Mouse (Mus musculus): ENCODE data around the gene Plekhg5. TPM values are rescaled to one million over a fixed set of nuclear protein-coding genes. Genes with fewer than 3 reads are reported as not detected.

The Plekhg5 gene
- polyA plus RNA-seq, 1 experiment from 2014 or later = 11.9 TPM

- H3K9ac ChIP-seq (ENCODE audit: low read length) = no peak overlapping the region
- H3K4me3 ChIP-seq (ENCODE audit: low read length) = no peak overlapping the region
- no peaks in the 10 kb centered on the region for H3K36me3 ChIP-seq (ENCODE audit: control insufficient read depth, insufficient read depth)
- peaks cover 16% of the 10 kb centered on the region for H3K4me1 ChIP-seq (ENCODE audit: control insufficient read depth, insufficient read depth, low read length)
- peaks cover 42% of the 10 kb centered on the region for H3K27me3 ChIP-seq (ENCODE audit: control insufficient read depth, insufficient read depth, low read length)
- H3K4me2 ChIP-seq (ENCODE audit: low read depth, low read length) = no peak overlapping the region
- H3K27ac ChIP-seq (ENCODE audit: low read length) = no peak overlapping the region
- H3K9me3 ChIP-seq (replicated peaks; ENCODE audit: control insufficient read depth, low read length) = no peaks in the 10 kb centered on the region
- ATAC-seq (replicated peaks; ENCODE audit: extremely low read depth, insufficient read depth, low FRiP score) = no peak
Measured at GRCm38 (mm10) chr4:152134507-152134906, 62.2 kb downstream of the Plekhg5 start.

DNA sequence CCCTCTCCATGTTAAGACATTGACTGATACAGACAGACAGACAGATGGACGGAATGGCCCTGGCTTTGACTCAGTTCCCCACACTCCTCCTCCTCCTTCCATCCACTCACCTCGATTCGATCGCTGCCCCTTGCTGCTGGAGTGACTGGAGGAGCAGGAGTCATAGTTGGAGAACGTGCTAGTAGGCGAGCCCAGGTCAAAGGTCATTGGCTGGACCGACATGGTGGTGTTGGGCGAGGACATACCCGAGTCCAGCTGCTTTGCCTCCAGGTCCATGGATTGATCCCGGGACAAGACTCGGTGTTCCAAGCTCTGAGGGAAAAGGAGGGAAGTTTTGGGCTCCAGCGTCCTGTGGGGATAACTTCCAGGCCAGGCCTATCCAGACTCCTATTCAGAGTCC, 63.1 kb downstream of the Plekhg5 start:
- peaks cover 34% of the 10 kb centered on the region for H3K27me3 ChIP-seq (ENCODE audit: control insufficient read depth, insufficient read depth, low read length)
- no peaks in the 10 kb centered on the region for H3K9me3 ChIP-seq (replicated peaks; ENCODE audit: control insufficient read depth, low read length)
- ATAC-seq (replicated peaks; ENCODE audit: extremely low read depth, insufficient read depth, low FRiP score) = no peak
- H3K36me3 ChIP-seq (ENCODE audit: control insufficient read depth, insufficient read depth) = no peaks in the 10 kb centered on the region
- no peak overlapping the region for H3K4me2 ChIP-seq (ENCODE audit: low read depth, low read length)
- WGBS = 80% methylated on average over 12 of the region's 12 CpGs
- no peak overlapping the region for H3K27ac ChIP-seq (ENCODE audit: low read length)
- H3K9ac ChIP-seq (ENCODE audit: low read length) = no peak overlapping the region
- H3K4me1 ChIP-seq (ENCODE audit: control insufficient read depth, insufficient read depth, low read length) = peaks cover 16% of the 10 kb centered on the region
- H3K4me3 ChIP-seq (ENCODE audit: low read length) = no peak overlapping the region

DNA sequence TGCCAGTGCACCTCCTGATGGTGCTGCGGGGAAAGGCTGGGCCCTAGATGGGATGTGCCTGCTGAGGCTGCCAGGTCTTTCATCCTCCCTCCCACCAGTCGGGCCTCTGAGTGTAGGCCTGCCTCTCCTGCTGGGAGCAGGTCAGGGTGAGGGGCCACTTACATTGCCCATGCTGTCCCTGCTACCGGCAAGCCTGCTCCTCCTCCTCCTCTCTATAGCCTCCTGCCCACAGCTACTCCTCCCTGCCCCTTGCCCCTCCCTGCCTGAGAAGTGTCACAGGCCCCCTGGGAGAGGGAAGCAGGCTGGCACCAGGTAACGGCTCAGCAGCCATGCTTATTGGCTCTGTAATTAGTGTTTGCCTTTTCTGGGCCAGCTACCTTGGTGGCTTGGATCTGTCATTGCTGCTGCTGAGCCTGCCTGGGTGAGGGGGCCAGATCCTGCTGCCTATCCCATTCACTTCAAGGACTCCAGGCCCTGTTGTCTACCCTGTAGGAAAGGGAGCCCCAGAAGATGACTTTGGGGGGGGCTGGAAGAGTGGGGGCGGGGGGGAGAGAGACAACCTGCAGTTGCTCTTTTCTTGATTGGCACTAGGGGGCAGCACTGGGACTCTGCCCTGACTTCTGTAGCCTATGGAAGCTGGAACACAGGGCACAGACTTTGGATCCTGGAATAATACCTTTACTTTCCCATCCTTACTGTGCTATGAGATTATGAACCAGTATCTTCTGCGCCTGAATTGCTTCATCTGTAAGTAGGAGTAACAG, 64.0 kb downstream of the Plekhg5 start:
- no peaks in the 10 kb centered on the region for H3K36me3 ChIP-seq (ENCODE audit: control insufficient read depth, insufficient read depth)
- H3K4me2 ChIP-seq (ENCODE audit: low read depth, low read length) = no peak overlapping the region
- peaks cover 12% of the 10 kb centered on the region for H3K4me1 ChIP-seq (ENCODE audit: control insufficient read depth, insufficient read depth, low read length)
- 38% methylated on average over 6 of the region's 6 CpGs for WGBS
- no peaks in the 10 kb centered on the region for H3K9me3 ChIP-seq (replicated peaks; ENCODE audit: control insufficient read depth, low read length)
- peaks cover 37% of the 10 kb centered on the region for H3K27me3 ChIP-seq (ENCODE audit: control insufficient read depth, insufficient read depth, low read length)
- no peak overlapping the region for H3K4me3 ChIP-seq (ENCODE audit: low read length)
- no peak overlapping the region for H3K27ac ChIP-seq (ENCODE audit: low read length)
- no peak overlapping the region for H3K9ac ChIP-seq (ENCODE audit: low read length)
- ATAC-seq (replicated peaks; ENCODE audit: extremely low read depth, insufficient read depth, low FRiP score) = no peak

DNA sequence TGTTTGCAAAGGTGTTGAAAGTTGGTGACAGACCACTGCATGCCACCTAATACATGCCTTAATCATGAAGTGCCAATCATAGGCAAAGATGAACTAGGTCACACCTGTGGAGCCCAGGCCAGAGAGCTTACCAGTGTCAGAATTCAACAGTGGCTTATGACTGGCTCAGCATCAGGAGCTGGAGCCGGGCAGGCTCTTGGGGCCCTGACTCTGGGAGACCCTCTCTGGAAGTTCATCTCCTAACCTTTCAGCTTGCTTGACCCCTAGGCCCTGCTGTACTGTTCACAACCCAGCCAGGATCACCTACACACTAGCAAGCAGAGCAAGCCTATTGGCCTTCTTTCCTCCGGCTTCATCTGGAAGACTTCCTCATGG, 64.6 kb downstream of the Plekhg5 start:
- H3K4me2 ChIP-seq (ENCODE audit: low read depth, low read length) = no peak overlapping the region
- no peaks in the 10 kb centered on the region for H3K9me3 ChIP-seq (replicated peaks; ENCODE audit: control insufficient read depth, low read length)
- ATAC-seq (replicated peaks; ENCODE audit: extremely low read depth, insufficient read depth, low FRiP score) = no peak
- no peak overlapping the region for H3K4me3 ChIP-seq (ENCODE audit: low read length)
- no peak overlapping the region for H3K27ac ChIP-seq (ENCODE audit: low read length)
- WGBS = 89% methylated on average over 2 of the region's 2 CpGs
- no peaks in the 10 kb centered on the region for H3K36me3 ChIP-seq (ENCODE audit: control insufficient read depth, insufficient read depth)
- no peak overlapping the region for H3K9ac ChIP-seq (ENCODE audit: low read length)
- H3K27me3 ChIP-seq (ENCODE audit: control insufficient read depth, insufficient read depth, low read length) = peaks cover 35% of the 10 kb centered on the region
- H3K4me1 ChIP-seq (ENCODE audit: control insufficient read depth, insufficient read depth, low read length) = peaks cover 9% of the 10 kb centered on the region

- no peak overlapping the region for H3K27ac ChIP-seq (ENCODE audit: low read length)
- 3% methylated on average over 51 of the region's 51 CpGs for WGBS
- no peaks in the 10 kb centered on the region for H3K36me3 ChIP-seq (ENCODE audit: control insufficient read depth, insufficient read depth)
- peaks cover 9% of the 10 kb centered on the region; the same call in 1 of the 2 replicates for H3K4me1 ChIP-seq (ENCODE audit: control insufficient read depth, insufficient read depth, low read length)
- peak; percentile 84 for ATAC-seq (replicated peaks; ENCODE audit: extremely low read depth, insufficient read depth, low FRiP score)
- H3K4me2 ChIP-seq (ENCODE audit: low read depth, low read length) = peak overlapping the region; percentile 89
- H3K27me3 ChIP-seq (ENCODE audit: control insufficient read depth, insufficient read depth, low read length) = peaks cover 20% of the 10 kb centered on the region
- H3K4me3 ChIP-seq (ENCODE audit: low read length) = peak overlapping the region; percentile 61
- peak overlapping the region; percentile 49; the same call in 1 of the 2 replicates for H3K9ac ChIP-seq (ENCODE audit: low read length)
- no peaks in the 10 kb centered on the region for H3K9me3 ChIP-seq (replicated peaks; ENCODE audit: control insufficient read depth, low read length)
Measured at GRCm38 (mm10) chr4:152138497-152139260, 66.4 kb downstream of the Plekhg5 start.

GRCm38 (mm10) chr4:152140441-152140840, 68.1 kb downstream of the Plekhg5 start:
- Histone ChIP-seq H3K27me3 (ENCODE audit: control insufficient read depth, insufficient read depth, low read length) (peaks cover 12% of the 10 kb centered on the region), H3K9me3 (replicated peaks; ENCODE audit: control insufficient read depth, low read length) (no peaks in the 10 kb centered on the region), H3K27ac (ENCODE audit: low read length) (no peak overlapping the region), H3K4me3 (ENCODE audit: low read length) (no peak overlapping the region), H3K36me3 (ENCODE audit: control insufficient read depth, insufficient read depth) (no peaks in the 10 kb centered on the region), H3K9ac (ENCODE audit: low read length) (no peak overlapping the region), H3K4me2 (ENCODE audit: low read depth, low read length) (no peak overlapping the region), H3K4me1 (ENCODE audit: control insufficient read depth, insufficient read depth, low read length) (peaks cover 9% of the 10 kb centered on the region; the same call in 1 of the 2 replicates)
- WGBS = 29% methylated on average over 6 of the region's 6 CpGs
- ATAC-seq (replicated peaks; ENCODE audit: extremely low read depth, insufficient read depth, low FRiP score) = no peak

DNA sequence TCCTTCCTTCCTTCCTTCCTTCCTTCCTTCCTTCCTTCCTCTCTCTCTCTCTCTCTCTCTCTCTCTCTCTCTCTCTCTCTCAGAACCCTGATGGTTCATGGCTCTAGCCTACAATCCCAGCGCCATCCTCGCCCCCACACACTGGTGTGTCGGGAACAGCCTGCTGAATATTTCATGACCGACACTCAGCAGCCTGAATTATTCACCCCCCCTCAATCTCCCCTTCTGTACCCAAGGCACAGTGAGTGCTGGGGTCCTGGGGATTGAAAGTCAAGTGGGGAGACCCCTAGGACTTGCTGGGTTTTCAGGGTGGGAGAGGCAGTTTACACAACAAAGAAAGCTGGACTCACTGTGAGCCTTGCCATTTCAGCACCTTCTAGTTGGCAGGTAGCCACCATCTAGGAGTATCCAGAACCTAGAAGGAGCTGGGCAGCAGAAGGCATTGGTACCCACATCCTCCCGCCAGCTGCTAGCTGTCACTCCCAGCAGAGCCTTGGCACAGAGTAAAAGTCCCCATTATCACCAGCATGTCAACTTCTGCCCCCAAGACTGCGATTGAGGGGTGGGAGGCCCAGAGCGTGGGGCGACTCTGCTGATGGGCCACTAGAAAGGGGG, 69.3 kb downstream of the Plekhg5 start:
- no peaks in the 10 kb centered on the region for H3K9me3 ChIP-seq (replicated peaks; ENCODE audit: control insufficient read depth, low read length)
- no peak for ATAC-seq (replicated peaks; ENCODE audit: extremely low read depth, insufficient read depth, low FRiP score)
- H3K27ac ChIP-seq (ENCODE audit: low read length) = no peak overlapping the region
- WGBS = 69% methylated on average over 8 of the region's 8 CpGs
- H3K36me3 ChIP-seq (ENCODE audit: control insufficient read depth, insufficient read depth) = no peaks in the 10 kb centered on the region
- no peak overlapping the region for H3K4me3 ChIP-seq (ENCODE audit: low read length)
- peaks cover 12% of the 10 kb centered on the region for H3K27me3 ChIP-seq (ENCODE audit: control insufficient read depth, insufficient read depth, low read length)
- no peak overlapping the region for H3K9ac ChIP-seq (ENCODE audit: low read length)
- no peak overlapping the region for H3K4me2 ChIP-seq (ENCODE audit: low read depth, low read length)
- H3K4me1 ChIP-seq (ENCODE audit: control insufficient read depth, insufficient read depth, low read length) = peaks cover 9% of the 10 kb centered on the region; the same call in 1 of the 2 replicates

DNA sequence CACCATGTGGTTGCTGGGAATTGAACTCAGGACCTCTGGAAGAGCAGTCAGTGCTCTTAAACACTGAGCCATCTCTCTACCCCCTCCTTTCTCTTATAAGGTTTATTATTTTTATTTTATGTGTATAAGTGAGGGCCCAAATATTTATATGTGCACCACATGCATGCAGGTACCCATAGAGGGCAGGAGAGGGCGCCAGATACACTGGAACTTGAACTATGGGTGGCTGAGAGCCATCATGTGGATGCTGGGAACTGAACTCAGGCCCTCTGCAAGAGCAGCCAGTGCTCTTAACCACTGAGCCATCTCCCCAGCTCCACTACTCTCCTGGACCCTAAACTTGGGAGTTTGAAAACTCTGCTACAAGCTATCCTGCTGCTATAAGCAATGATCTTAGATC, 71.3 kb downstream of the Plekhg5 start:
- Histone ChIP-seq H3K27ac (ENCODE audit: low read length) (no peak overlapping the region), H3K36me3 (ENCODE audit: control insufficient read depth, insufficient read depth) (no peaks in the 10 kb centered on the region), H3K4me1 (ENCODE audit: control insufficient read depth, insufficient read depth, low read length) (peaks cover 5% of the 10 kb centered on the region; the same call in 1 of the 2 replicates), H3K9me3 (replicated peaks; ENCODE audit: control insufficient read depth, low read length) (no peaks in the 10 kb centered on the region), H3K27me3 (ENCODE audit: control insufficient read depth, insufficient read depth, low read length) (peaks cover 13% of the 10 kb centered on the region), H3K9ac (ENCODE audit: low read length) (no peak overlapping the region), H3K4me3 (ENCODE audit: low read length) (no peak overlapping the region), H3K4me2 (ENCODE audit: low read depth, low read length) (no peak overlapping the region)
- 20% methylated on average over 1 of the region's 1 CpGs for WGBS
- no peak for ATAC-seq (replicated peaks; ENCODE audit: extremely low read depth, insufficient read depth, low FRiP score)

DNA sequence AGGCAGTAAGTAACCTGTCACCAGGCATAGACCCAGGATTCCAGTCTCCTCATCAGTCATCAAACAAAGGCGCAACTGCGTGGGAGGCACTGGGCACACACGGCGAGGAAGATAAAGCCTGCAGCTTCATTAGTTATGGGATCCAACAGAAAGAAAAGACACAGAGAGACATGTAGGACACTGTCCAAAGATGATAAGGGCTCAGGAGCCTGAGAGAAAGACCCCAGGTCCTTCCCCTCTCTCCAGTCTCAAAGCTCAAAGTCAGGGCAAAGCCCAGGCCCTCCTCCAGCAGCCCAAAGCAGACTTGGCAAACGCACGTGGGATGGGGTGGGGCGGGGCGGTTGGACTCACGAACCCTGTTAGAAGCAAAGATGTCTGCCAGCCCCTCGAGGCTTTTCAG, 73.2 kb downstream of the Plekhg5 start:
- Histone ChIP-seq H3K4me3 (ENCODE audit: low read length) (no peak overlapping the region), H3K9ac (ENCODE audit: low read length) (no peak overlapping the region), H3K4me2 (ENCODE audit: low read depth, low read length) (no peak overlapping the region), H3K27me3 (ENCODE audit: control insufficient read depth, insufficient read depth, low read length) (peaks cover 24% of the 10 kb centered on the region), H3K27ac (ENCODE audit: low read length) (no peak overlapping the region), H3K9me3 (replicated peaks; ENCODE audit: control insufficient read depth, low read length) (no peaks in the 10 kb centered on the region), H3K36me3 (ENCODE audit: control insufficient read depth, insufficient read depth) (no peaks in the 10 kb centered on the region), H3K4me1 (ENCODE audit: control insufficient read depth, insufficient read depth, low read length) (no peaks in the 10 kb centered on the region)
- 66% methylated on average over 10 of the region's 10 CpGs for WGBS
- no peak for ATAC-seq (replicated peaks; ENCODE audit: extremely low read depth, insufficient read depth, low FRiP score)
